ENCODE assay signal across 11 mouse cellular contexts in the genomic region with DNA sequence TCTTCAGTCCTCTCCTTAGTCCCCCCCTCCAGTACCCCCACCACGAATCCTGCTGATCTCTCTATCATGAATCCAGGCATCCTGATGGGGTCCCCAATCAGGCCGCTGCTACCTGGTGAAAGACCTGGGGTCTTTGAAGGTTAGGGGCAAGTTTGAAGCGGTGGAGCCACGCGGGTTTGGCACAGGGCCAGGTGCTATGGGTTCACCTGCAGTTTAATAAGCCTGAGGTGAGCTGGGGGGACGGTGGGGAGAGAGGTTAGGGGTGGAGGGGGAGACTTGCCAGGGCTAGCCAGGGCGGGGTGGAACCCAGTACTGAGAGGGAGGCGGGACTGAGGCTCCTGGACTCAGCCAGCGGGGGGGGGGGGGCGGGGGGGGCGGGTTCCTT. TPM values are rescaled to one million over a fixed set of nuclear protein-coding genes. Genes with fewer than 3 reads are reported as not detected.
DNase-seq lines count a peak whose midpoint lies in the region; ATAC-seq lines count a peak whose summit lies in the region.
"Had no signal": no experiment of that assay in that cellular context is flagged by ENCODE, and none has a peak within 500 bp of the region (broad histone marks: within the 10 kb centered on the region; RNA-seq: fewer than 3 reads in every experiment).

No protein-coding gene starts in this region.

- H3K27me3 ChIP-seq in forebrain, embryonic 11.5 days (ENCODE audit: control insufficient read depth, insufficient read depth, low read length), result peaks cover 91% of the 10 kb centered on the region
- H3K27me3 ChIP-seq in forebrain, embryonic 16.5 days (replicated peaks; ENCODE audit: control insufficient read depth, insufficient read depth, low read length), result peaks cover 74% of the 10 kb centered on the region
- H3K27me3 ChIP-seq in neural tube, embryonic 11.5 days (ENCODE audit: control insufficient read depth, insufficient read depth, low read length), result peaks cover 78% of the 10 kb centered on the region
- peaks cover 100% of the 10 kb centered on the region for H3K27me3 ChIP-seq in midbrain, embryonic 10.5 days (ENCODE audit: low read depth, poor library complexity, severe bottlenecking)

- peak overlapping the region; percentile 38; the same call in 1 of the 2 replicates for H3K4me2 ChIP-seq in forebrain, embryonic 11.5 days (ENCODE audit: low read depth, low read length, severe bottlenecking)
- no peak overlapping the region for H3K4me2 ChIP-seq in forebrain, embryonic 16.5 days (ENCODE audit: low read length)
- H3K4me2 ChIP-seq in neural tube, embryonic 11.5 days (ENCODE audit: low read depth), result peak overlapping the region; percentile 34

- 0% methylated on average over 8 of the region's 11 CpGs for WGBS in forebrain, embryonic 11.5 days
- 0% methylated on average over 8 of the region's 11 CpGs for WGBS in forebrain, embryonic 16.5 days
- WGBS in neural tube, embryonic 11.5 days, result 2% methylated on average over 6 of the region's 11 CpGs
- WGBS in midbrain, embryonic 10.5 days, result under 1% methylated on average over 10 of the region's 11 CpGs

- peaks cover 18% of the 10 kb centered on the region; the same call in 1 of the 2 replicates for H3K4me1 ChIP-seq in forebrain, embryonic 11.5 days (replicated peaks; ENCODE audit: control insufficient read depth, insufficient read depth, low read length)
- peaks cover 35% of the 10 kb centered on the region for H3K4me1 ChIP-seq in forebrain, embryonic 16.5 days (replicated peaks; ENCODE audit: control insufficient read depth, insufficient read depth, low read length)
- peaks cover 20% of the 10 kb centered on the region for H3K4me1 ChIP-seq in neural tube, embryonic 11.5 days (ENCODE audit: control insufficient read depth, insufficient read depth, low read length)
- peaks cover 81% of the 10 kb centered on the region for H3K4me1 ChIP-seq in midbrain, embryonic 10.5 days

- no peak overlapping the region for H3K27ac ChIP-seq in forebrain, embryonic 11.5 days (ENCODE audit: low read depth, low read length)
- H3K27ac ChIP-seq in forebrain, embryonic 16.5 days (ENCODE audit: low read length), result no peak overlapping the region
- no peak overlapping the region for H3K27ac ChIP-seq in neural tube, embryonic 11.5 days (ENCODE audit: low read depth, low read length)
- H3K27ac ChIP-seq in midbrain, embryonic 10.5 days (replicated peaks), result peak overlapping the region; percentile 55; the same call in 1 of the 2 replicates

- no peak for ATAC-seq in forebrain, embryonic 11.5 days (replicated peaks; ENCODE audit: low FRiP score)
- no peak for ATAC-seq in forebrain, embryonic 16.5 days
- no peak for ATAC-seq in neural tube, embryonic 11.5 days (ENCODE audit: insufficient read depth, low FRiP score, low TSS enrichment)

- no peak for DNase-seq in forebrain, embryonic 11.5 days (ENCODE audit: low spot score)
- DNase-seq in neural tube, embryonic 11.5 days (ENCODE audit: low spot score), result no peak
- no peak for DNase-seq in neural tube, embryonic 10.5 days (ENCODE audit: extremely low spot score, low spot score)
- DNase-seq in midbrain, embryonic 10.5 days (ENCODE audit: low spot score), result no peak
- no peak for DNase-seq in left cerebral cortex, adult 8-10 months (ENCODE audit: low spot score in 2 of 2)
- no peak for DNase-seq in cerebellum, adult 11 months
- DNase-seq in layer of hippocampus, postnatal 10 days (ENCODE audit: low spot score in 2 of 2), result no peak
- DNase-seq: cerebellum, adult 11-12 months; lung, postnatal 36 days had no signal

- no peak overlapping the region for H3K9ac ChIP-seq in forebrain, embryonic 11.5 days (ENCODE audit: low read length)
- H3K9ac ChIP-seq in forebrain, embryonic 16.5 days (replicated peaks; ENCODE audit: low read depth, low read length), result no peak overlapping the region
- H3K9ac ChIP-seq in neural tube, embryonic 11.5 days (ENCODE audit: low read length), result no peak overlapping the region

- H3K36me3 ChIP-seq in forebrain, embryonic 11.5 days (ENCODE audit: control insufficient read depth, insufficient read depth, low read length), result no peaks in the 10 kb centered on the region
- H3K36me3 ChIP-seq in forebrain, embryonic 16.5 days (ENCODE audit: control insufficient read depth, insufficient read depth), result no peaks in the 10 kb centered on the region
- no peaks in the 10 kb centered on the region for H3K36me3 ChIP-seq in neural tube, embryonic 11.5 days (ENCODE audit: control insufficient read depth, insufficient read depth, low read length)
- no peaks in the 10 kb centered on the region for H3K36me3 ChIP-seq in midbrain, embryonic 10.5 days

- no peaks in the 10 kb centered on the region for H3K9me3 ChIP-seq in forebrain, embryonic 11.5 days (ENCODE audit: control insufficient read depth, low read length)
- H3K9me3 ChIP-seq in forebrain, embryonic 16.5 days (ENCODE audit: control insufficient read depth, low read length), result no peaks in the 10 kb centered on the region
- H3K9me3 ChIP-seq in neural tube, embryonic 11.5 days (ENCODE audit: control insufficient read depth, low read length), result no peaks in the 10 kb centered on the region
- H3K9me3 ChIP-seq in midbrain, embryonic 10.5 days (replicated peaks), result no peaks in the 10 kb centered on the region

- H3K4me3 ChIP-seq in forebrain, embryonic 11.5 days (ENCODE audit: low read depth, low read length), result 0 out of 2 replicates have a peak overlapping the region, but pooled peaks have one; percentile 24
- no peak overlapping the region; the same call in 1 of the 2 replicates for H3K4me3 ChIP-seq in forebrain, embryonic 16.5 days (replicated peaks; ENCODE audit: low read length)
- 0 out of 2 replicates have a peak overlapping the region, but pooled peaks have one; percentile 2 for H3K4me3 ChIP-seq in neural tube, embryonic 11.5 days (ENCODE audit: low read depth, low read length)
- H3K4me3 ChIP-seq in midbrain, embryonic 10.5 days, result peak overlapping the region; percentile 49; the same call in 1 of the 2 replicates

RNA-seq across cellular contexts. Expression of a gene that starts 3.8 kb away (rescaled TPM):
- polyA plus RNA-seq in forebrain, embryonic 11.5 days (2014; fragmentation: Nextera tagmentation; extraction: Ambion mirVana), result 1.5 and 2.4 TPM in 2 replicates
- 0.46 and 0.68 TPM in 2 replicates for polyA plus RNA-seq in forebrain, embryonic 16.5 days (2015; fragmentation: Nextera tagmentation; extraction: Ambion mirVana)
- 1.7 and 2.4 TPM in 2 replicates for polyA plus RNA-seq in neural tube, embryonic 11.5 days (2014; fragmentation: Nextera tagmentation; extraction: Ambion mirVana)
- 0.85 and 1.3 TPM in 2 replicates for polyA plus RNA-seq in midbrain, embryonic 10.5 days (2016; fragmentation: Nextera tagmentation; extraction: Ambion mirVana)
- 10 to 100 TPM; 11.0 to 11.8 (median 11.2) TPM for total RNA-seq in left cerebral cortex, adult 8-10 months (2022)
- total RNA-seq in layer of hippocampus, postnatal 10 days (2021), result 1 to 10 TPM; 1.1 to 1.2 TPM
- total RNA-seq: granulocyte monocyte progenitor cell, adult 5-6 weeks had no signal

RNA-seq across cellular contexts. Expression of a gene that starts 23.4 kb away (rescaled TPM):
- 7.0 and 8.5 TPM in 2 replicates for polyA plus RNA-seq in forebrain, embryonic 11.5 days (2014; fragmentation: Nextera tagmentation; extraction: Ambion mirVana)
- polyA plus RNA-seq in forebrain, embryonic 16.5 days (2015; fragmentation: Nextera tagmentation; extraction: Ambion mirVana), result 3.6 and 4.5 TPM in 2 replicates
- 14.5 and 14.6 TPM in 2 replicates for polyA plus RNA-seq in neural tube, embryonic 11.5 days (2014; fragmentation: Nextera tagmentation; extraction: Ambion mirVana)
- 8.7 and 11.0 TPM in 2 replicates for polyA plus RNA-seq in midbrain, embryonic 10.5 days (2016; fragmentation: Nextera tagmentation; extraction: Ambion mirVana)
- total RNA-seq in left cerebral cortex, adult 8-10 months (2022), result 1 to 10 TPM; 2.4 to 3.7 (median 2.5) TPM
- total RNA-seq in layer of hippocampus, postnatal 10 days (2021), result 1 to 10 TPM in 1 of 2 experiments, under 1 TPM in 1; 0.75 to 1.3 TPM

RNA-seq across cellular contexts. Expression of a gene that starts 46.1 kb away (rescaled TPM):
- polyA plus RNA-seq in forebrain, embryonic 11.5 days (2014; fragmentation: Nextera tagmentation; extraction: Ambion mirVana), result 0.39 TPM in 1 of 2 replicates, not detected in the other
- polyA plus RNA-seq in forebrain, embryonic 16.5 days (2015; fragmentation: Nextera tagmentation; extraction: Ambion mirVana), result not detected in 2 replicates
- polyA plus RNA-seq in neural tube, embryonic 11.5 days (2014; fragmentation: Nextera tagmentation; extraction: Ambion mirVana), result 0.16 TPM in 1 of 2 replicates, not detected in the other
- polyA plus RNA-seq in midbrain, embryonic 10.5 days (2016; fragmentation: Nextera tagmentation; extraction: Ambion mirVana), result not detected in 2 replicates
- total RNA-seq in left cerebral cortex, adult 8-10 months (2022), result under 1 TPM; 0.13 to 0.64 (median 0.48) TPM
- not detected for total RNA-seq in layer of hippocampus, postnatal 10 days (2021)
- total RNA-seq: granulocyte monocyte progenitor cell, adult 5-6 weeks had no signal

RNA-seq across cellular contexts. Expression of a gene that starts 59.6 kb away (rescaled TPM):
- polyA plus RNA-seq in forebrain, embryonic 11.5 days (2014; fragmentation: Nextera tagmentation; extraction: Ambion mirVana), result 1.2 and 1.4 TPM in 2 replicates
- 2.2 and 2.8 TPM in 2 replicates for polyA plus RNA-seq in forebrain, embryonic 16.5 days (2015; fragmentation: Nextera tagmentation; extraction: Ambion mirVana)
- 4.0 and 4.5 TPM in 2 replicates for polyA plus RNA-seq in neural tube, embryonic 11.5 days (2014; fragmentation: Nextera tagmentation; extraction: Ambion mirVana)
- 1.3 and 2.2 TPM in 2 replicates for polyA plus RNA-seq in midbrain, embryonic 10.5 days (2016; fragmentation: Nextera tagmentation; extraction: Ambion mirVana)
- 100 to 1,000 TPM; 264 to 303 (median 291) TPM for total RNA-seq in left cerebral cortex, adult 8-10 months (2022)
- 100 to 1,000 TPM; 286 to 311 TPM for total RNA-seq in layer of hippocampus, postnatal 10 days (2021)
- total RNA-seq: granulocyte monocyte progenitor cell, adult 5-6 weeks had no signal
